Mouse (Mus musculus) forebrain, embryonic 16.5 days (tissue): Measurements from ENCODE around the gene Ahnak2. TPM values are rescaled to one million over a fixed set of nuclear protein-coding genes. Genes with fewer than 3 reads are reported as not detected.

Source experiments
- ATAC-seq: fragments of 200-750 bp; cut with Nextera tagmentation; 2 replicates; pipeline ENCODE4 v1.8.0; 2017; ENCODE audit warnings: mild to moderate bottlenecking, moderate library complexity
- H3K27ac ChIP-seq: fragments of 300-500 bp; sonication (generic); 2 replicates; pipeline ENCODE4 v1.5.1; 2014; ENCODE audit warnings: low read length, control low read depth
- H3K27me3 ChIP-seq: fragments of 300-500 bp; sonication (generic); replicated peaks from 2 replicates; pipeline ENCODE4 v1.6.1; 2014; ENCODE audit warnings: low read length; ENCODE audit not compliant: control insufficient read depth, insufficient read depth
- H3K36me3 ChIP-seq: fragments of 300-500 bp; sonication (generic); 2 replicates; pipeline ENCODE4 v1.6.1; 2014; ENCODE audit not compliant: control insufficient read depth, insufficient read depth
- H3K4me1 ChIP-seq: fragments of 300-500 bp; sonication (generic); replicated peaks from 2 replicates; pipeline ENCODE4 v1.6.1; 2014; ENCODE audit warnings: low read length; ENCODE audit not compliant: control insufficient read depth, insufficient read depth
- H3K4me2 ChIP-seq: fragments of 300-500 bp; sonication (generic); 2 replicates; pipeline ENCODE4 v1.6.1; 2014; ENCODE audit warnings: mild to moderate bottlenecking, low read length, control low read depth
- H3K4me3 ChIP-seq: fragments of 300-500 bp; sonication (generic); replicated peaks from 2 replicates; pipeline ENCODE4 v1.5.1; 2014; ENCODE audit warnings: mild to moderate bottlenecking, low read length, control low read depth
- H3K9ac ChIP-seq: fragments of 300-500 bp; sonication (generic); replicated peaks from 2 replicates; pipeline ENCODE4 v1.6.1; 2014; ENCODE audit warnings: low read depth, low read length, control low read depth
- H3K9me3 ChIP-seq: fragments of 300-500 bp; sonication (generic); 2 replicates; pipeline ENCODE4 v1.6.1; 2016; ENCODE audit warnings: low read length; ENCODE audit not compliant: control insufficient read depth
- WGBS: fragments of 180-500 bp; shearing (Covaris S2); extraction: QIAGEN DNeasy Blood & Tissue Kit; methylation state at CpG from one replicate; pipeline ENCODE4 v1.1.7; 2014; 5-methylcytosine and 5-hydroxymethylcytosine counted together
- polyA plus RNA-seq: library from polyadenylated mRNA; unstranded; fragments of >200 nt; fragmentation: Nextera tagmentation; extraction: Ambion mirVana; gene quantifications from 2 replicates; pipeline ENCODE4 v1.2.1, GENCODE M21; 2015

The Ahnak2 gene
- polyA plus RNA-seq, 1 experiment from 2014 or later, result 1.2 TPM

GRCm38 (mm10) chr12:112769031-112769430, 33.4 kb downstream of the Ahnak2 start:
- no peaks in the 10 kb centered on the region for H3K9me3 ChIP-seq
- 92% methylated on average over 6 of the region's 6 CpGs for WGBS
- H3K4me1 ChIP-seq, result 0 out of 2 replicates have a peak, but pooled peaks cover 2% of the 10 kb centered on the region
- H3K4me3 ChIP-seq, result no peak overlapping the region
- no peak overlapping the region for H3K27ac ChIP-seq
- no peaks in the 10 kb centered on the region for H3K36me3 ChIP-seq
- no peak for ATAC-seq
- H3K9ac ChIP-seq, result no peak overlapping the region
- no peaks in the 10 kb centered on the region for H3K27me3 ChIP-seq
- no peak overlapping the region for H3K4me2 ChIP-seq

DNA sequence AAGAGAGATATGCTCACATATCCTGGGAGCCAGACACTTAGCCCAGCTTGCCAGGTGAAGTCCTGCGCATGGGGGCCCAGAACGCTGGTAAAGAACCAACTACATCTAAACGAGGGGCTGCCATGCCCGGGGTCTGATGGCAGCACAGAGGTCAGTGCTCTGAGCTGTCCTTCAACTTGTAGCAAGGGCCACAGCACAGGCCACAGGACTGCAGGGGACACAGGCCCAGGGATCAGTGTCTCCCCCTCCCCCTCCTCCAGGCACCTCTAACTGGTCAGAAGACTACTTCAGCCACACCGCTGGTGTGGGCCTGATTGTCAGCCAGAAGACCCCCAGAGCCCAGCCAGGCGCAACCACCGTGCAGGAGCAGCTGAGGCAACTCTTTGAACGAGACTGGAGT, 34.3 kb downstream of the Ahnak2 start:
- no peak for ATAC-seq
- H3K9ac ChIP-seq, result no peak overlapping the region
- no peak overlapping the region for H3K4me2 ChIP-seq
- no peak overlapping the region for H3K27ac ChIP-seq
- H3K9me3 ChIP-seq, result no peaks in the 10 kb centered on the region
- no peaks in the 10 kb centered on the region for H3K27me3 ChIP-seq
- WGBS, result 90% methylated on average over 8 of the region's 8 CpGs
- H3K36me3 ChIP-seq, result no peaks in the 10 kb centered on the region
- H3K4me3 ChIP-seq, result no peak overlapping the region
- 0 out of 2 replicates have a peak, but pooled peaks cover 2% of the 10 kb centered on the region for H3K4me1 ChIP-seq

- Histone ChIP-seq H3K9me3 (no peaks in the 10 kb centered on the region), H3K36me3 (no peaks in the 10 kb centered on the region), H3K9ac (no peak overlapping the region), H3K4me1 (0 out of 2 replicates have a peak, but pooled peaks cover 2% of the 10 kb centered on the region), H3K27me3 (no peaks in the 10 kb centered on the region), H3K27ac (no peak overlapping the region), H3K4me2 (no peak overlapping the region), H3K4me3 (no peak overlapping the region)
- no peak for ATAC-seq
- 89% methylated on average over 16 of the region's 16 CpGs for WGBS
Measured at GRCm38 (mm10) chr12:112767036-112767890, 35.2 kb downstream of the Ahnak2 start.

DNA sequence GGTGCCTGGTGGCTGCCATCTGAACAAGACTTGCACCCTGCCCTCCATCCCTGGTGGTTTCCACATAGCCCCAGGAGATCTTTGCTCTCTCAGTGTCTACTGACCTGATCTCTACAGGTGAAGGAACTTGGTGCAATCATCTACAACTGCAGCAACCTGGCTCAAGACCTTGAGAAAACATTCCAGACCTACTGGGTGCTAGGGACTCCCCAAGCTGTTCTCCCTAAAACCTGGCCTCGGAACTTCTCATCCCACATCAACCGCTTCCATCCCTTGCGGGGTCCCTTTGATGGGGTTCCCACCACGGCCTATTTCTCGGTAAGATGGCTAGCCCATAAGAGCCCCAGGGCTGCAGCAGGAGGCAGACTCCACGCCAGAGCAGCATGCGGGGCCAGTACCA, 35.9 kb downstream of the Ahnak2 start:
- Histone ChIP-seq H3K9ac (no peak overlapping the region), H3K27ac (no peak overlapping the region), H3K4me3 (no peak overlapping the region), H3K27me3 (no peaks in the 10 kb centered on the region), H3K4me1 (0 out of 2 replicates have a peak, but pooled peaks cover 2% of the 10 kb centered on the region), H3K4me2 (no peak overlapping the region), H3K36me3 (no peaks in the 10 kb centered on the region), H3K9me3 (no peaks in the 10 kb centered on the region)
- no peak for ATAC-seq
- 91% methylated on average over 7 of the region's 7 CpGs for WGBS

DNA sequence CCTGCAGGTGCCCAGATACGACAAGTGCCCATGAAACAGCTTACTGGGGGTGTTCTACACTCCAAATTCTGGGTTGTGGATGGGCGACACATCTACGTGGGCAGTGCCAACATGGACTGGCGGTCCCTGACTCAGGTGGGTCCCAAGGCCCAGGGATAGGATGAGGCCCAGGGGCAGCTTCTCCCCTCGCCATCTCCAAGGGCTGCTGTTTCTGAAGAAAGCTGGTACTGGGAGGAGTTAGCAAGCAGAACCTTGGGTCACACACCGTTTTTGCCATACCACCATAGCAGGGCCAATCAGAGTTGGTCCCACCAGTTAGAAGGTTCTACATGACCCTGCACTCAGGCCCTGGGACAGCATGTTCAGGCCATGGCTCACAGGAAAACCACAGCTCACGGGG, 37.5 kb downstream of the Ahnak2 start:
- Histone ChIP-seq H3K4me2 (no peak overlapping the region), H3K4me1 (0 out of 2 replicates have a peak, but pooled peaks cover 2% of the 10 kb centered on the region), H3K36me3 (no peaks in the 10 kb centered on the region), H3K9ac (no peak overlapping the region), H3K9me3 (no peaks in the 10 kb centered on the region), H3K27me3 (no peaks in the 10 kb centered on the region), H3K27ac (no peak overlapping the region), H3K4me3 (no peak overlapping the region)
- WGBS, result 92% methylated on average over 7 of the region's 7 CpGs
- no peak for ATAC-seq

DNA sequence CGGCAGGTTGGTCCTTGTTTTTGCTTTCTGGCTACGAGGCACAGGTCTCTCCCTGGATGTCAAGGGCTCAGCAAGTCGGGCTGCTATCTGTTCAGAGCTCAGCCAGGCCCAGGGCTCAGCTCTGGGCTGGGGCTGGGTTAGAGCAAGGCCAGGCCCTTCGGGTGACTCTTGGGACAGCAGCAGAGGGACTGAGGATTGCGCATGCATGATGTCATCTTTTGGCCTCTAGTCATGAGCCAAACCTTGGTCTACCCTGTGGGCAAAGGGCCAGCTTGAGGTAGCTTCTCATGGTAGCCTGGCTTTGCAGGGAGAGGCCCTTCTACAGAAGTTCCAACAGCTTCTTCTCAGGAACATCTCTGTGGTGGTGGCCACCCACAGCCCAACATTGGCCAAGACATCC, 38.3 kb downstream of the Ahnak2 start:
- Histone ChIP-seq H3K4me2 (no peak overlapping the region), H3K27me3 (no peaks in the 10 kb centered on the region), H3K4me3 (no peak overlapping the region), H3K27ac (no peak overlapping the region), H3K4me1 (0 out of 2 replicates have a peak, but pooled peaks cover 2% of the 10 kb centered on the region), H3K36me3 (no peaks in the 10 kb centered on the region), H3K9me3 (no peaks in the 10 kb centered on the region), H3K9ac (no peak overlapping the region)
- WGBS, result 82% methylated on average over 5 of the region's 5 CpGs
- no peak for ATAC-seq

- Histone ChIP-seq H3K4me2 (no peak overlapping the region), H3K27me3 (no peaks in the 10 kb centered on the region), H3K9me3 (no peaks in the 10 kb centered on the region), H3K9ac (no peak overlapping the region), H3K4me3 (no peak overlapping the region), H3K36me3 (no peaks in the 10 kb centered on the region), H3K4me1 (0 out of 2 replicates have a peak, but pooled peaks cover 2% of the 10 kb centered on the region), H3K27ac (no peak overlapping the region)
- ATAC-seq, result no peak
- 75% methylated on average over 4 of the region's 4 CpGs for WGBS
Measured at GRCm38 (mm10) chr12:112763176-112763575, 39.3 kb downstream of the Ahnak2 start.

- no peak overlapping the region for H3K27ac ChIP-seq
- no peaks in the 10 kb centered on the region for H3K27me3 ChIP-seq
- no peaks in the 10 kb centered on the region for H3K9me3 ChIP-seq
- H3K9ac ChIP-seq, result no peak overlapping the region
- 98% methylated on average over 3 of the region's 3 CpGs for WGBS
- H3K4me1 ChIP-seq, result 0 out of 2 replicates have a peak, but pooled peaks cover under 1% of the 10 kb centered on the region
- no peaks in the 10 kb centered on the region for H3K36me3 ChIP-seq
- no peak for ATAC-seq
- H3K4me2 ChIP-seq, result no peak overlapping the region
- H3K4me3 ChIP-seq, result no peak overlapping the region
Measured at GRCm38 (mm10) chr12:112762018-112762417, 40.4 kb downstream of the Ahnak2 start.

GRCm38 (mm10) chr12:112761411-112761810, 41.0 kb downstream of the Ahnak2 start:
- no peaks in the 10 kb centered on the region for H3K4me1 ChIP-seq
- no peaks in the 10 kb centered on the region for H3K9me3 ChIP-seq
- no peak overlapping the region for H3K27ac ChIP-seq
- WGBS, result 86% methylated on average over 4 of the region's 4 CpGs
- no peaks in the 10 kb centered on the region for H3K36me3 ChIP-seq
- ATAC-seq, result no peak
- H3K27me3 ChIP-seq, result no peaks in the 10 kb centered on the region
- H3K4me2 ChIP-seq, result no peak overlapping the region
- H3K9ac ChIP-seq, result no peak overlapping the region
- H3K4me3 ChIP-seq, result no peak overlapping the region
